Mouse (Mus musculus): ENCODE data around the gene Tns2.

Tns2 gene

DNA sequence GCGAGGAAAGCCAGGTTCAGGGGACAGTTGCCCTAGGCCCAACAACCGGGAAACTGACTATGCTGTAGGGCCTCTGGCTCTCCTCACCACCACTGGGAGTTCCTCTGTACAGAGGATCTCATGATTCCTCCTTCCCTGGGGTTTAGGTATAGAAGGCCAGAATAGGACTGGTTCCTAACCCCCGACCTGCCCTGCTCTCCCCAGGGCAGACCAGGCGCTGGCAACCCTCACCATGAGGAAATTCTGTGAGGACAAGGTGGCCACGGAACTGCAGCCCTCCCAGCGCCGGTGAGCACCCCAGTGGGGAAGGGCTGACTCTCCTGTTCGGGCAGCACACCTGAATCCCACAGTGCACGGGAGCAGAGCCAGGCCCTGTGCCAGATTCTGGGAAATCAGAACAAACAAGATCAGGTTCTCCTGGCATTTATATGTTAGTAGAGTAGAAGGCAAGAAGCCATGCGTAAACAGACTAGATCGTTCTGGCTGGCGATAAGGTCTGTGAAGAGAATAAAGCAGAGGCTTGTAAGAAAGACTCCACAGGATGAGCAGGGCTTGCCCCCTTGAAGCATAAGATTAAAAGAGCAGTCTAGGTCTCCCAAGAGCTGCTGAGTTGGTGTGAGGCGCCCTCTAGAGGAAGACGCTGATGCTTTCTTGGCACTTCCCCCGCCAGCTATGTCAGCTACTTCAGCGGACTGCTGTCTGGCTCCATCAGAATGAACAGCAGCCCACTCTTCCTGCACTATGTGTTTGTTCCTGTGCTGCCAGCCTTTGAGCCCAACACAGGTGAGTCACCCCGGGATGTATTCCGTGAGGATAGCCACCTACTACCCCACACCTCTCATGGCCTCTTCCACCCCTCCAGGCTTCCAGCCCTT lies 8.7 kb downstream of the Tns2 start:
- peak; percentile 67 to 82 for DNase-seq (ENCODE audit: low spot score in 2 of 2)

DNA sequence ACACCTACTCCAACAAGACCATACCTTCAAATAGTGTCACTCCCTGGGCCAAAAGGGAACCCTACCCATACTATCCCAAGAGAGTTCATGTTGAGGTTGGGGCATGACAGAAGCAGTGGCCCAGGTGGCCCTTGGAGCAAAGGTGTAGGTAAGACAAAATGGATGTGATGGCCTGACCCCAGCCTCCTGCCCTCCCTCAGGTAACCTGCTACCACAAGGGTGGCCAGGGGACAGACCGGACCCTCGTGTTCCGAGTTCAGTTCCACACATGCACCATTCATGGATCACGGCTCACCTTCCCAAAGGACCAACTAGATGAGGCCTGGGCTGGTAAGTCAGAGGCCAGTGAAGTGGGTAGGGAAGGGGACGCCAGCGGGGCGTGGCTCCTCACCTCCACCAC lies 10.1 kb downstream of the Tns2 start:
- no peak for DNase-seq (ENCODE audit: low spot score in 2 of 2)

DNA sequence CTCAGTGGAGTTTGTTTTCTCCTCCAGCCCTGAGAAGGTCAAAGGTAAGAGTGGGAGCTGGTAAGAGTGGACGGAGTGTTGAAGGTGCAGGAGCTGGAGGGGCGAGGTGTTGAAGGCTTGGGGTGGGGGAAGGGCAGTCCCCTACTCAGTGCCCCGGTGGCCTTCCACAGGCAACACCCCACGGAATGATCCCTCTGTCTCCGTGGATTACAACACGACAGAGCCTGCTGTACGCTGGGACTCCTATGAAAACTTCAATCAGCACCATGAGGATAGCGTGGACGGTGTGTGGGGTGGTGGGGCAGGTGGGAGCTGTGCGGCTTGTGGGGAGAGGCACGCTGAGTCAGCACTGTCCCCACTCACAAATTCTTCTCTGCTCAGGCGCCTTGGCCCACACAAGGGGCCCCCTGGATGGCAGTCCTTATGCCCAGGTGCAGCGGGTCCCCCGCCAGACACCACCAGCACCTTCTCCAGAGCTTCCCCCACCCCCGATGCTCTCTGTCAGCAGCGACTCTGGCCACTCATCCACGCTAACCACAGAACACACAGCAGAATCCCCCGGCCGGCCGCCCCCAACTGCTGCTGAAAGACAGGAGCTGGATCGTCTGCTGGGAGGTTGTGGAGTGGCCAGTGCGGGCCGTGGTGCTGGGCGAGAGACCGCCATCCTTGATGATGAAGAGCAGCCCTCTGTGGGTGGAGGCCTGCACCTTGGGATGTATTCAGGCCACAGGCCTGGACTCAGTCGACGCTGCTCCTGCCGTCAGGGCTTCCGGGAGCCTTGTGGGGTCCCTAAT lies 10.7 kb downstream of the Tns2 start:
- DNase-seq (ENCODE audit: low spot score in 2 of 2), result no peak

DNA sequence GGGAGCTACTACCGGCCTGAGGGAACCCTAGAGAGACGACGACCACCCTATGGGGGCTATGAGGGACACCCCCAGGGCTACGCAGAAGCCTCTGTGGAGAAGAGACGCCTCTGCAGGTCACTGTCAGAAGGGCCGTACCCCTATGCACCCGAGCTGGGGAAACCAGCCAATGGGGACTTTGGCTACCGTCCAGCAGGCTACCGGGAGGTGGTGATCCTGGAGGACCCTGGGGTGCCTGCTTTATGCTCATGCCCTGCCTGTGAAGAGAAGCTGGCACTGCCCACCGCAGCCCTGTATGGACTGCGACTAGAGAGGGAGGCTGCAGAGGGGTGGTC lies 11.2 kb downstream of the Tns2 start:
- DNase-seq (ENCODE audit: low spot score in 2 of 2), result no peak

DNA sequence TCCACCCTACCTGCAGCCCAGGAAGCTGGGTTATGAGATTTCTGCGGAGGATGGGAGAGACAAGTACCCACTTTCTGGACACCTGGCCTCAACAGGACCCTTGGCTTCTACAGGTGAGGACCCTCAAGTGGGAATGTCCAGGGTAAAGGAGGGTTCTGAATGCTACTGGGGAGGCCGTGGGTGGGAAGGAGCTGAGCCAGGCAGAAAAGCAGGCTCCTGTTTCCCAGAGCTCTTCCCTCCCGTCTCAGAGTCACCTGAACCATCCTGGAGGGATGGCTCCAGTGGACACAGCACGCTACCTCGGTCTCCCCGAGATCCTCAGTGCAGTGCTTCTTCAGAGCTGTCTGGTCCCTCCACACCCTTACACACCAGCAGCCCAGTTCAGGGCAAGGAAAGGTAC lies 12.0 kb downstream of the Tns2 start:
- DNase-seq (ENCODE audit: low spot score in 2 of 2), result no peak

DNA sequence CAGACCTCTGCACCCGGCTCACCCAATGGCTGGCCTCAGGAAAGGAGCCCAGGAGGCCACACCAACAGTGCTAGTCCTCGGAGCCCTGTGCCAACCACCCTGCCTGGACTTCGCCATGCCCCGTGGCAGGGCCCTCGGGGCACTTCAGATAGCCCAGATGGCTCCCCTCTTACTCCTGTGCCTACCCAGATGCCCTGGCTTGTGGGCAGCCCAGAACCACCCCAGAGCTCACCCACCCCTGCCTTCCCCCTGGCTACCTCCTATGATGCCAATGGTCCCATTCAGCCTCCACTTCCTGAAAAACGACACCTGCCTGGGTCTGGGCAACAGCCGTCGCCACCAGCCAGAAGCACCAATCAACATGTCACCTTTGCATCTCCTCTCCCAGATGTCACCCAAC lies 12.6 kb downstream of the Tns2 start:
- DNase-seq (ENCODE audit: low spot score in 2 of 2), result no peak

DNA sequence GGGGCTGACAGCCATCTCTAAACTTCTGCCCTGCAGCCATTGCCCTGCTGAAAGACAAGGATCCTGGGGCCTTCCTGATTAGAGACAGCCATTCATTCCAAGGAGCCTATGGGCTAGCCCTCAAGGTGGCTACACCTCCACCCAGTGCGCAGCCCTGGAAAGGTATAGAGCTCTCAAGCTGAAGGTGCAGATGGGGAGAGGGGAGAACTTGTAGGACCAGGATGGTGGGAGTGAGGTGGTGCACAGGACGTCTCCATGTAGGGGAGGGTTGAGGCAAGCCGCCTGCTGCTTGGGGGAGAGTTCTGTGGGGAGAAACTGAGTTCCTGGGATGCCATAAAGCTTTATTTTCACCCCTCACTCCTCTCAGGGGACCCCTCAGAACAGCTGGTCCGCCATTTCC lies 13.5 kb downstream of the Tns2 start:
- no peak for DNase-seq (ENCODE audit: low spot score in 2 of 2)

DNA sequence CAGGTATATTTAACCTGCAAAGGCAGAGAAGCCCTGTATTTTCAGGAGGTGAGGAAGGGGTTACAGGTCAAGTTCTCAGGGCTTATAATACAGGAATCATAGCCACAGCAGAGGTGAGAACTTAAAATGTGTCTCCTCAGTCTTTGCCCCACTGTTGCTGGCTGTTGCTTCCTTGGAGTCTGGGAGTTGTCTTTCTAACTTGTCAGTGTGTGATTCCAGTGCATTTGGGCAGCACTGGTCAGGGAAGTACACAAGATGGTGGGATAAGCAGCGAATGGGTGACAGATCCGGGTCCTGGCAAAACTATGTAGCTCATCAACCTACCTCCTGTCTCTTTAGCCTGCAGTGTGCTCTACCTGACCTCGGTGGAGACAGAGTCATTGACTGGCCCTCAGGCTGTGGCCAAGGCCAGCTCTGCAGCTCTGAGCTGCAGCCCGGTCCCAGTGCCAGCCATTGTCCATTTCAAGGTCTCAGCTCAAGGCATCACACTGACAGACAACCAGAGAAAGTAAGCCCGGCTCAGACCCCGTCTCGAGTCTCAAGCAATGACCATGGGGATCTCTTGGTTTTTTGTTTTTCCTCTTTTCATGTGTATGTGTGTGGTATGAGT lies 14.5 kb downstream of the Tns2 start:
- DNase-seq (ENCODE audit: low spot score in 2 of 2), result no peak

DNA sequence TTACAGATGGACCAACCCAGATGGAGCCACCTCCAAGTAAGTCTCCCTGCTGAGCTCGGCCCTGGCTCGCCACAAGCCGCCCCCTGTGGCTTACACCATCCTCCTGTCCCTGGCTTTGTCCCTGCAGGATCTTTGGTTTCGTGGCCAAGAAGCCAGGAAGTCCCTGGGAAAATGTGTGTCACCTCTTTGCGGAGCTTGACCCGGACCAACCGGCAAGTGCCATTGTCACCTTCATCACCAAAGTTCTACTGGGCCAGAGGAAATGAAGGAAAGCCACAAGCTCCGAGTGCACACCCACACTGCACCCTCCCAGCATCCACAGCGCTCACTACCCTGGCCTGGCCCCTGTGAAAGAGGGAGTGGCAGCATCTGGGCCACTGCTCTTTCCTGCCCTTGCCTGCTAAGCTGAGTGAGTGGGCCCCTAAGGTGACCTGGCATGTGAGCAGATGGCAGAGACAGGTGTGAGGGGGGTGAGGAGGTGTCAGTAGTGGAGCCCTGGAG lies 15.6 kb downstream of the Tns2 start:
- DNase-seq (ENCODE audit: low spot score in 2 of 2), result no peak

DNA sequence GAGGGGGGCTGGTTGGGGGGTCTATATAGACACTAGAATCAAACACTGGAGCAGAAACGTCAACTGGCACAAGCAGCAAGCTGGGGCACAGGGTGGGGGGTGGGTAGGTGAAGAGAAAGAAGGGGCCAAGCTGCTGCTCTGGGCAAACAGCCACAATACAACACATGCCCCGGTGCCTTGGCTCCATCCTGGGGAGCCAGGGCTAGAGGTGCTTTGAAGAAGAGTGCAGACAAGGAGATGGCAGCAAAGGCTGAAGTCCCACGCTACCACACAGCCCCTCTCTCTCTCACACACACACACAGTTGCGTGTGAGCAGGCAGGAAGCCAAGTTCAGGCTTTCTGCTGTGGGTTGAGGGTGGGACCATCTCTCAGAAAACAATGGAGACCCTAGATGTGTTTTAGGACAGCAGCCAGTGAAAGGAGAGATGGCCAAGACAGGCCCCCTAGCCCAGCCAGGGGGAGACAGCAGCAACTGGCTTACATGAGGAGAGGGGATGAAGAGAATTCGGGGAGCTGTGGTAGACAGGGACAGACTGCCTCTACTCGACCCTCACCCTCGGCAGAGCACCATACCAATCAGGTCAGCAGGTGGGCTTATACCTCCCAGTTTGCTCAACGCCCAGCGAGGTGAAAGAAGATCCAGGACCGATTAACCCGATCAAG lies 16.7 kb downstream of the Tns2 start:
- DNase-seq (ENCODE audit: low spot score in 2 of 2), result peak in 1 of 2 experiments; percentile 69

DNA sequence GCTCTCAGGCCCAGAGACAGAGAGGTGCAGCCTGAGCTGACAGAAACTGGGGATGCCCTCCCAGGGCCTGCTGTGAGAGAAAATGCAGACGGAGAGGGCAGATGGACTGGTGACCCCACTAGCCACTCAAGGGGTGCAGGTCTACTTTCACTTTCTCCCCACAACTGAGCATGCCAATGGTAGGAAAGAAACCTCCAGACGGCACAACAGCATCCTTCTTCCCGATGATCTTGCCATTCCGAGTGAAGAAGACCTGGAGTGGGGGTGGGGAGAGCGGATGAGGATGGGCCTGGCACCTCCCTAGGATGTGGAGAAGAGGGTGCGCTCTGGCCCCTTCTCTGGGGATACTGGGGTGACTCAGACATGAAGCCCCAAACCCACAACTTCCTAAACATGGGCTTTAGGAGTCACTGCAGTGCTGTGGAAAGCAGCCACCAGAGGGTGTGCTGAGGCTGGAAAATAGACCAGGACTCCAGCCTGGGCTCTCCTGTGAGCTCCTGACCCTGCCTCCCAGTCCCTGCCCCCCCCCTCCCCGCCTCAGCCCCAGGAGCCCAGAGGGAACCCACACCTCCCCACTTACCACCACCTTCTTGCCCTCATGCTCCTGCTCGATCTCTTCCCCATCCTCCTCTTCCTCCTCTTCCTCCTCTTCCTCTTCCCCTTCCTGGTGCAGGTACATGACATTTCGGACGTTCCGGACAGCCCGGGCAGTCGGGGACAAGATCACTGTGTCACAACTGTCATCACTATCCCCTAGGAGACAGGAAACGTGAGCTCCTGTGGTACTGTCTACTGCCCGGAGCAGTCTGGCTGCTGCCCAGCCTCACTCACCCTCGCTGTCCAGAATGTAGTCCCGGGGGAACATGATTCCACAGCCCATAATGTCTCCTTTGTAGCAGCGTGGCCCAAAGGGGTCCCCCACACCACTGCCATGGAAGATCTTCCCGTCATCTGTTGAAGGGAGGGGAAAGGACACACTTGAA lies 17.5 kb downstream of the Tns2 start:
- no peak for DNase-seq (ENCODE audit: low spot score in 2 of 2)

DNA sequence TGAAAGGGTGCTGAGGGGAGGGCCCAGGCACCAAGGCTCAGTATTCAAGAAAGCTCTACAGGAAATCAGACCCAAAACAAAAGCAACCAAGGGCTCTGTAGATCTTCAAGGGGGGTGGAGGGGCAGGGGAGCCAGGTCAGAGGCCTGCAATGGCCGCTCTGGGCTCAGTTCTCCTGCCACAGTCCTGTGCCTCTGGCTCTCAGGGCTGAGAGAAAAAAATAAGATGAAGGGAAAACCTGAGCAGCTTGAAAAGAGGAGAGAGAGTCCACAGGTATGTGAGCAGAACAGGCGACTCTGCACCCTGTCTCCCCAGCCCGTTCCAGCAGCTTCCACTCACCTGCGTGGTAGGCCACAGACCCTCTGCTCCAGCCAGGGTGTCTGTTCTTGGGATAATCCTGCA lies 18.4 kb downstream of the Tns2 start:
- DNase-seq (ENCODE audit: low spot score in 2 of 2), result no peak

DNA sequence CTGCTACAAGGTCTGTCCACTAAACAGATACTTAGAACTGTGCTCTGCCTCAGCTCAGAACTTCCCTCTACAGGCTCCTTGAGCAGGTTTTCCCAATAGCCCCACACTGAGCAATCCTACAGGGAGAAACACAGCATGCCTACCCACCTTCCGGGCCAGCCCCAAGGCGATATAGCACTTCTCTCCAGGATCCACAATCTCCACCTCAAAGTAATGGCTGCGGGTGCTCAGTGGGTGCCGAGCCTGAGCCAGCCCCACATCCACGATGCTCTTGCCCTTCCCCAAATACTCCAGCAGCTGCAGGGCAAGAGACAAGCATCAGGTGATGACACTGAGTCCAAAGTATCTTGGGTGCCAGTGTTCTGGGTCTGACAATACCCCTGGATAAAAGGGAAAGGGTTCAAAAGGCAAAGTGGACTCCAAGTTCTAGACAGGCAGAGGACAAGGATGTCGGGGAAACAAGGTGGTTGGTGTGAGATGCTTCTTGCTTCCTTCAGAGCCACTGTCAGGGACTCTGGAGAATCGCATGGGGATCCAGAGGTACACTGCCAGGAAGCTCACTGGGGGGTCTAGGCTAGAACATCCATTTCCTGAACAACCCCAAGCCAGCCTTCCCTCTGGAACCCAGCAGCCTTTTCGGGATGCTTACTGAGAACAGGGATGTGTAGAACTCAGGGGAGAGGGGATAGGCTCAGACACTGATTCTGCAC lies 19.1 kb downstream of the Tns2 start:
- no peak for DNase-seq (ENCODE audit: low spot score in 2 of 2)

DNA sequence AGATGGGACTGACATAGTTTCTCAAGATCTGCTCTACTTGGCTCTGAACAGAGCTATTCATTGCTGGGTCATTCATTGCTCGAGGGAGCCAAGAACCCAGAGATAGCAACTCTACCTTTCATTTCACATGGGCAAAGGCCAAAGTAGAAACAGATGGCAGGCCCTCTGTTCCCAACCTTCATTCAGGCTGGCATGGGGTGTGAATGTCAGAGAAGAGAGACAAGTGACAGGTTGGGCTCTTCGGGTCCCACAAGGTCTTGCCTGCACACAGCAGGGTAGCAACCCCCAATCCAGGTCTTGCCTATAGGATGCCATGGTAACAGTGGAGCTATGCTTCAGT lies 19.6 kb downstream of the Tns2 start:
- DNase-seq (ENCODE audit: low spot score in 2 of 2), result no peak

DNA sequence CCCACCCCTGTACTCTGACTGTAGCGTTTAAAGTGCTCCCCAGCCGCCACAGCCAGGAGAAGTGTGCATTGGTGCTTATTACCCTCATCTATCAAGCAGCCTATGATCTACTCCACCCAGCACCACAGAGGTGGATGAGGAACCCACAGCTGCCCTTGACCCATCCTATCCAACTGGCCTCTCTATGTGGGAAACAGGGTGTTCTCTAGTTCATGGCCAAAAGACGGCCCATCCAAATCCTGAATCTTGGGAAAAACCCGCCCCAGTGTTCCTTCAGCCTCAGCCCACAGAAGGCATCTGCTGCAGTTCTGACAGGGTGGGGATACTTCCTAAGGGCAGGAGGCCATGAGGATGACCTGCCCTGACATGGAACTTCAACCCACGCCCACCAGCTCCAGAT lies 20.3 kb downstream of the Tns2 start:
- DNase-seq (ENCODE audit: low spot score in 2 of 2), result no peak

DNA sequence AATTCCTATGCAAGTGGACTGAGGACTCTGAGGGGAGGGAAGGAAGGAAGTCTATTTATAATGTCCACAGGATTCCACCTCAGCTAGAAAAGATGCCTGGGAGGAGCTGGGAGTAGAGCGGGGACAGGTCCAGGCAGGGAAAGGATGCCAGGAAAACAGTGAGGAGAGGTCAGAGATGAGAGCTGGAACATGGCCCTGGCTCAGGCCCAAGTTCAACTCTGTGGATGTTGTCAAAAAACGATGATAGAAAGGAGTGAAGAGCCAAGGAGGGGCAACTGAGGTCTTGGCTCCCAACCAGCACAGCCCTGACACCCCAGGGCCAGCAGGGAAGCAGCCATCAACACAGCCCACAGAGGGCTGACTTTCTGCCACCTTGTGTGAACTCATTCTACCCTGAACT lies 26.1 kb downstream of the Tns2 start:
- DNase-seq (ENCODE audit: low spot score in 2 of 2), result no peak

DNA sequence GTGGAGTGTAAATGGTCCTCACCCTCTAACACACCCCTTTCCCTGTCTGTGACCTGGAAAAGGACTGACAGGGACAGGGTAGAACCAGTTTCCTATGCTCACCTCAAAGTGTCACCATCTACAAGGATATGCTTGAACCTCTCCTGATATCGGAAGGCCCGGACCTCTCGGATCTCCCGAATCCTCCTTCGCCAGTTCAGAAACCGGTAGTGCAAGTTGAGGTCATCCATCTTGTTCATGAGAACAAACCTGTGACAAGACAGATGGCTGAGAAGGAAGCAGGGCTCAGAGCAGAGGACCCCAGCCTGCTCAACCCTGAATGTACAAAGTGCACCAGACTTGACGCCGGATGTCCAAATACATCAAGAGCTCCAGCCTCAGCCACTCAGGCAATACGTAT lies 33.1 kb downstream of the Tns2 start:
- DNase-seq (ENCODE audit: low spot score in 2 of 2), result no peak

DNA sequence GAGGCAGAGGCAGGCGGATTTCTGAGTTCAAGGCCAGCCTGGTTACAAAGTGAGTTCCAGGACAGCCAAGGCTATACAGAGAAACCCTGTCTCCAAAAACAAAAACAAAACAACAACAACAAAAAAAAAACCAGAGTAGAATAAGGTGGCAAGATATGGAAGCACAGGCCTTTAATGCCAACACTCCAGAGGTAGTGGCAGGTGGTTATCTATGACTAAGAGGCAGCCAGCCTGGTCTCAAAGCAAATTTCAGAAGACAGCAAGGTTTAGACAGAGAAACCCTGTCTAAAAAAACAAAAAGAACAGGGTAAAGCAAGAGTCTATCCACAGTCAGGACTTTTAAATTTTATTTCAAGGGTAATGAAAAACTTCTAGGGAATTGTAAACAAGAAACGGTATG lies 34.5 kb downstream of the Tns2 start:
- DNase-seq (ENCODE audit: low spot score in 2 of 2), result no peak

DNA sequence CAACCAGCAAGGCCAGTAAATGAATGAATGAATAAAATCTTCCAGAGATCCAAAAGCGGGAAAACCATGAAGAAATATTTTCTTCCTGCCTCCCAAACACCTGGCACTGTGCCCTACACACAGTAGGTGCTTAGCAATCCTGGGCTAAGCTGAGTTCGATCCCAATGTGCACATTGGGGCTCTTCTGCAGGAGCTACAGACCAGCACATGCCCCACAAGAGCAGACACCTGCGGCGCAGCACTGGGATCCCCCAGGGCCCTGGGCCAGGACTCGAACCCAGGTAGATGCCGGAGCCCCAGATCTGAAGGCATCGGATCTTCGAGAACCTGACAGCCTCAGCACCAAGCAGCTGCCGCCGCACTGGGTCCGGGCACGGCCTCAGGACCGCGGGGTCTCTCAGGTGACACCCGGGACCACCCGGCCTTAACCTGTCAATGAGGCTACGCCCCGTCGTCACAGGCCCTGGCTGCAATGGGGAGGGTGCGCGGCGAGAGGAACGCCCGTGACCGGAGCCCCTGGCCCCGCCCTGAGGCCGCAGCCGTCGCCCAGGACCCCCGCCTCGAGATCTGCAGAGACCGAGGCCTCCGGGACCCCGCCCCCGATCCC lies 35.4 kb downstream of the Tns2 start:
- DNase-seq (ENCODE audit: low spot score in 2 of 2), result no peak

Measured in cerebellum, postnatal 4 days (tissue).